Mouse (Mus musculus) cerebellum, adult 2 months (tissue): Measurements from ENCODE around the gene Olfr172. TPM values are rescaled to one million over a fixed set of nuclear protein-coding genes. Genes with fewer than 3 reads are reported as not detected.
A peak's percentile ranks its signal among the peaks of the same experiment; 100 is the strongest.

Experiments used
- DNase-seq, 2 experiments: peaks; one replicate each; pipeline ENCODE4 v3.0.0; 2021
- H3K27ac ChIP-seq: fragments of 200-500 bp; 2 replicates; pipeline ENCODE4 v1.5.1; 2012; ENCODE audit warnings: low read length, control low read depth, inconsistent platforms; ENCODE audit not compliant: insufficient read depth
- H3K27me3 ChIP-seq: fragments of 200-500 bp; 2 replicates; pipeline ENCODE4 v1.6.1; 2012; ENCODE audit warnings: inconsistent platforms, mild to moderate bottlenecking, low read length, moderate library complexity; ENCODE audit not compliant: control insufficient read depth, insufficient read depth
- H3K4me1 ChIP-seq: fragments of 200-500 bp; 2 replicates; pipeline ENCODE4 v1.6.1; 2011; ENCODE audit warnings: low read length; ENCODE audit not compliant: control insufficient read depth, insufficient read depth
- H3K4me3 ChIP-seq: fragments of 200-500 bp; replicated peaks from 2 replicates; pipeline ENCODE3; 2011; ENCODE audit warnings: mild to moderate bottlenecking, low read depth, low read length, control low read depth; ENCODE audit not compliant: insufficient read depth
- CTCF ChIP-seq: fragments of 200-500 bp; IDR thresholded peaks from 2 replicates; pipeline ENCODE4 v1.5.1; 2011; ENCODE audit warnings: low read depth, mild to moderate bottlenecking, control low read depth, low read length, moderate library complexity, borderline replicate concordance; ENCODE audit not compliant: insufficient read depth
- POLR2A ChIP-seq: fragments of 200-500 bp; IDR thresholded peaks from 2 replicates; pipeline ENCODE4 v1.6.1; 2011; ENCODE audit warnings: low read length, control low read depth, borderline replicate concordance; ENCODE audit not compliant: insufficient read depth
- WGBS: fragments of 180-500 bp; shearing (Covaris S2); methylation state at CpG from one replicate; pipeline ENCODE4 v1.1.7; 2018; 5-methylcytosine and 5-hydroxymethylcytosine counted together
- polyA plus RNA-seq: library from polyadenylated mRNA; depleted of rRNA; stranded (reverse); fragments of >200 nt; gene quantifications from 2 replicates; pipeline ENCODE4 v1.2.3, GENCODE M21; 2012; rRNA removed

Olfr172 gene
- polyA plus RNA-seq, 1 experiment: not detected

GRCm38 (mm10) chr16:58727477-58728131 lies 35.4 kb downstream of the Olfr172 start, which contains the start of gene Cldnd1:
Gene Cldnd1, plus strand, starts transcription at chr16:58727910.
- TF ChIP-seq CTCF (no peak), POLR2A (peak; percentile 69)
- H3K27me3 ChIP-seq: no peaks in the 10 kb centered on the region
- no peaks in the 10 kb centered on the region; the same call in 1 of the 2 replicates for H3K4me1 ChIP-seq
- peak within 1 kb of the TSS; percentile 100 for H3K4me3 ChIP-seq
- peak; percentile 93 to 97 for DNase-seq
- WGBS: 2% methylated on average over 35 of the region's 35 CpGs
- H3K27ac ChIP-seq: peak within 1 kb of the TSS; percentile 29; the same call in 1 of the 2 replicates

- no peak overlapping the region for H3K27ac ChIP-seq
- no peaks in the 10 kb centered on the region; the same call in 1 of the 2 replicates for H3K4me1 ChIP-seq
- no peaks in the 10 kb centered on the region for H3K27me3 ChIP-seq
- H3K4me3 ChIP-seq: no peak overlapping the region
- TF ChIP-seq POLR2A (no peak), CTCF (no peak)
- WGBS: 79% methylated on average over 11 of the region's 11 CpGs
- no peak for DNase-seq
Observed at GRCm38 (mm10) chr16:58726680-58727476, 36.1 kb downstream of the Olfr172 start.

DNA sequence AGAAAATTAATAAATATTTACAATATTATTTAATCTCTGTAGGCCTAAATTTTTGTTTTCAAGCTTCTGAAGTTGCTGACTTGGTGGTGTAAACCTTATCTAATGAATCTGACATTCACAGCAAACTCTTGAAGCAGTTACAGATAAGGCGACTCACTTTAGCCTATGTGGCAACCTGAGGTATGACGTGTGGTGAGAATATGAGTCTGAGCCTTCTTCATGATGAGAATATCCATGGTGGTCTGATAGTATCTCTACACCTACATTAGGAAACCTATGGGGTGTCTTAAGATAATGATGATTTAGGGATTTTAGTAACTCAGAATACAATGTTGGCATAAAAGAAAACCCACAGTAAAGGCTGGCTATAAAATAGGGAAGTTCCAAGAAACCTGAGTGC lies 40.7 kb downstream of the Olfr172 start:
- DNase-seq: no peak
- Histone ChIP-seq H3K4me3 (no peak overlapping the region), H3K27me3 (no peaks in the 10 kb centered on the region), H3K27ac (no peak overlapping the region), H3K4me1 (no peaks in the 10 kb centered on the region)
- TF ChIP-seq CTCF (no peak), POLR2A (no peak)
- WGBS: 94% methylated on average over 2 of the region's 2 CpGs

GRCm38 (mm10) chr16:58718666-58719120 lies 44.3 kb downstream of the Olfr172 start, which contains the start of gene Gpr15:
Gene Gpr15, minus strand, starts transcription at chr16:58719070.
- H3K4me3 ChIP-seq: no peak within 1 kb of the TSS
- no peaks in the 10 kb centered on the region for H3K4me1 ChIP-seq
- no peak within 1 kb of the TSS for H3K27ac ChIP-seq
- 91% methylated on average over 7 of the region's 7 CpGs for WGBS
- TF ChIP-seq POLR2A (no peak), CTCF (no peak)
- DNase-seq: no peak
- H3K27me3 ChIP-seq: no peaks in the 10 kb centered on the region

DNA sequence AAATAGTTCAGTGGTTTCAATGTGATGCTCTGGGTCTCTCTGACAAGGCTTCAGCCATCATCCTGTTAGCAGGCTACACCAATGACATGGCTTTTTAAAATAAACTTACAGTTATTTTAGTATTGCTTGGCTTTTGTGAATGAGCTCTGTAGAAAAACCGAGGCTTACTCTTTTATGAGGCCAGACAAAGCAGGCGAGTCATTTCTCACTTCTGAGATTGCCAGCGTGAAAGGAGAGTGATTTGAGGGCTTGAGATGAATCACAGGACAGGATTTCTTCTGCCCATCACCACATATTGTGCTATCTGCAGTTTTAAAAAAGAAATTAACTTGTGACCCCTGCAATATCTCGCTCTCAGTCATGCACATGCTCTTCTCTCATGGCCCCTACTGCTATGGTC lies 48.0 kb downstream of the Olfr172 start:
- TF ChIP-seq CTCF: no peak
- TF ChIP-seq POLR2A: no peak
- Histone ChIP-seq H3K4me1 (no peaks in the 10 kb centered on the region), H3K27me3 (no peaks in the 10 kb centered on the region), H3K27ac (no peak overlapping the region), H3K4me3 (no peak overlapping the region)
- DNase-seq: no peak
- WGBS: 73% methylated on average over 4 of the region's 4 CpGs

DNA sequence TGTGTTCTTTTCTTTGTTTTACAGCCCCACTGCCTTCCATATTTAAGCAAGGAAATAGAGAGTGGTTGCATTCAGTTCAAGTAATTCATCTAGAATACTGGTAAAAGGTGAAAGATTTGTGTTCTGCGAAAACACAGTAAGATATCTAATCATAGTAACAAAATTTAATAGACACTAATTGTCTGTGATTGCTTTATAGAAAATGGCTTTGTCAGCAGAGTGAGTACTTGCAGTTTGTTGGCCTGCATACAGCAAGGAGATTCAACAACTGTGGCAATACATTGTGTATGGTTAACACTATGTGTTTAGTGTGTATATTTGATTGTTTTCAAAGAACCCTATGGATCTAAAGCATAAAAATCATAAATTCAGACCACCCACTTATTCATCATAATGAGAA lies 49.8 kb downstream of the Olfr172 start:
- TF ChIP-seq POLR2A (no peak), CTCF (no peak)
- H3K4me3 ChIP-seq: no peak overlapping the region
- H3K27me3 ChIP-seq: no peaks in the 10 kb centered on the region
- WGBS: 93% methylated on average over 1 of the region's 1 CpGs
- no peak overlapping the region for H3K27ac ChIP-seq
- no peak for DNase-seq
- H3K4me1 ChIP-seq: no peaks in the 10 kb centered on the region

DNA sequence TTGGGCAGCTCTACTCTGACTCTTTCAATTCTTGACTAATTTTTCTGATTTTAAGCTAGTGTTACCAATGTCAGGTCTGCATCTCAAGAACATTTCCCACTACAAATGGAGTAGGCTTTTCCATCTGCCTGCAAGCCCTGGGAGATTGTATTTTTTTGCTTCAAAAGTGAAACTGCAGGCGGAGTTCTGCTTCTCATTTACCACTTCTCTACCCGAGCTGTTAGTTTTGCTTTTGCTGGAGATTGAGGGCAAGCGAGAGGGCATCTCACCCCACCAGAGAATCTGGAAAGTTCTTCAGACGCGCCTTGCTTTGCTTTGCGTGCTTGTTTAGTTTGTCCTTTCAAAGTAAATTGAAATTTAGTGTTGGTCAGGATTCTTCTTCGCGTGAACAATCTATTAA lies 50.8 kb downstream of the Olfr172 start:
- TF ChIP-seq POLR2A (no peak), CTCF (no peak)
- no peak for DNase-seq
- WGBS: 83% methylated on average over 8 of the region's 8 CpGs
- Histone ChIP-seq H3K27me3 (no peaks in the 10 kb centered on the region), H3K4me1 (no peaks in the 10 kb centered on the region), H3K4me3 (no peak overlapping the region), H3K27ac (no peak overlapping the region)

Other genes starting within 250 kb of the Olfr172 start
- 23.9 and 25.3 TPM in 2 replicates for gene St3gal6, start 238.9 kb downstream of the Olfr172 start, polyA plus RNA-seq
- gene Gm813, start 146.2 kb downstream of the Olfr172 start, polyA plus RNA-seq: not detected in 2 replicates
- gene E330017A01Rik, start 124.4 kb downstream of the Olfr172 start, polyA plus RNA-seq: not detected in 2 replicates
- gene Cpox, start 92.9 kb downstream of the Olfr172 start, polyA plus RNA-seq: 40.9 and 44.4 TPM in 2 replicates
- 0.06 TPM in 1 of 2 replicates, not detected in the other for gene Gpr15, start 44.1 kb downstream of the Olfr172 start, polyA plus RNA-seq
- gene Cldnd1, start 35.3 kb downstream of the Olfr172 start, polyA plus RNA-seq: 134 and 137 TPM in 2 replicates
- not detected in 2 replicates for gene Olfr173, start 37.1 kb upstream of the Olfr172 start, polyA plus RNA-seq
- not detected in 2 replicates for gene Olfr175-ps1, start 63.6 kb upstream of the Olfr172 start, polyA plus RNA-seq
- not detected in 2 replicates for gene Olfr177, start 111.6 kb upstream of the Olfr172 start, polyA plus RNA-seq
- not detected in 2 replicates for gene Olfr178, start 128.9 kb upstream of the Olfr172 start, polyA plus RNA-seq
- not detected in 2 replicates for gene Olfr181, start 165.6 kb upstream of the Olfr172 start, polyA plus RNA-seq
- gene Olfr180, start 166.2 kb upstream of the Olfr172 start, polyA plus RNA-seq: not detected in 2 replicates
- gene Olfr183, start 232.2 kb upstream of the Olfr172 start, polyA plus RNA-seq: not detected in 2 replicates